Mouse (Mus musculus): Measurements from ENCODE around the gene Agtpbp1. TPM values are rescaled to one million over a fixed set of nuclear protein-coding genes. Genes with fewer than 3 reads are reported as not detected.

The Agtpbp1 gene
- total RNA-seq, 2 experiments from 2014 or later: 326 to 365 TPM

Other genes starting within 250 kb of the Agtpbp1 start
- 10 to 100 TPM; 89.8 to 98.0 TPM for gene Naa35, start within 50 bp of the Agtpbp1 start, total RNA-seq (2021)
- 10 to 100 TPM; 15.5 to 15.6 TPM for gene Golm1, start 90.6 kb upstream of the Agtpbp1 start, total RNA-seq (2021)
- gene 4921517D22Rik, start 108.9 kb upstream of the Agtpbp1 start, total RNA-seq (2021): not detected
- gene Spata31d1a, start 125.1 kb upstream of the Agtpbp1 start, total RNA-seq (2021): under 1 TPM; 0.13 to 0.18 TPM
- not detected for gene Spata31d1b, start 127.1 kb upstream of the Agtpbp1 start, total RNA-seq (2021)
- under 1 TPM in 1 of 2 experiments, not detected in 1; 0.08 TPM for gene Spata31d1d, start 146.5 kb upstream of the Agtpbp1 start, total RNA-seq (2021)
- gene 1700014D04Rik, start 161.5 kb upstream of the Agtpbp1 start, total RNA-seq (2021): 1 to 10 TPM; 1.0 to 1.1 TPM
- 100 to 1,000 TPM; 119 to 121 TPM for gene Isca1, start 184.6 kb upstream of the Agtpbp1 start, total RNA-seq (2021)
- gene Gm49354, start 197.0 kb upstream of the Agtpbp1 start, total RNA-seq (2021): not detected
- gene Tut7, start 237.9 kb upstream of the Agtpbp1 start, total RNA-seq (2021): 10 to 100 TPM; 60.9 to 66.6 TPM